Mouse (Mus musculus): ENCODE results near the gene Arhgap22. TPM values are rescaled to one million over a fixed set of nuclear protein-coding genes. Genes with fewer than 3 reads are reported as not detected.

The Arhgap22 gene
- total RNA-seq, 2 experiments from 2014 or later = 7.5 to 12.0 TPM

DNA sequence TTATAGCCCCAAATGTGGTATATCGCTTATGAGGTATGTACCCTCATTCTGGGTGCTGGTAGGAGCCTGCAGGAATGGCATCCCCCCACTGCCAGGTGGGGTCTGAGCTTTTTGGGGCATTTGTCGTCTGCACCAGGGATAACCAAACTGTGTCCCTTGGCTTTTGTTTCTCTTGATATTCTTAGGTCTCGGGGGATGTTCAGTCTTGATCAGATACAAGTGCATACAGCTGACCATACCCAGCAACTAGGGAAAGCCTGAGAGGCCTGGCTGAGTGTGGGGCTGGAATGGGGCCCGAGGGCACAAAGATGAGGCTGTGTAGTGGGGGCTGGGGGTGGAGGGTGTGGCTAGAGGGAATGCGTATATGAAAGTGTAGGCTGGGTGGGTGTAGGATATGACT is 149.8 kb downstream of the Arhgap22 start:
- DNase-seq (ENCODE audit: low spot score in 2 of 2) = no peak

GRCm38 (mm10) chr14:33364061-33364460 is 150.2 kb downstream of the Arhgap22 start:
- DNase-seq (ENCODE audit: low spot score in 2 of 2) = no peak

DNA sequence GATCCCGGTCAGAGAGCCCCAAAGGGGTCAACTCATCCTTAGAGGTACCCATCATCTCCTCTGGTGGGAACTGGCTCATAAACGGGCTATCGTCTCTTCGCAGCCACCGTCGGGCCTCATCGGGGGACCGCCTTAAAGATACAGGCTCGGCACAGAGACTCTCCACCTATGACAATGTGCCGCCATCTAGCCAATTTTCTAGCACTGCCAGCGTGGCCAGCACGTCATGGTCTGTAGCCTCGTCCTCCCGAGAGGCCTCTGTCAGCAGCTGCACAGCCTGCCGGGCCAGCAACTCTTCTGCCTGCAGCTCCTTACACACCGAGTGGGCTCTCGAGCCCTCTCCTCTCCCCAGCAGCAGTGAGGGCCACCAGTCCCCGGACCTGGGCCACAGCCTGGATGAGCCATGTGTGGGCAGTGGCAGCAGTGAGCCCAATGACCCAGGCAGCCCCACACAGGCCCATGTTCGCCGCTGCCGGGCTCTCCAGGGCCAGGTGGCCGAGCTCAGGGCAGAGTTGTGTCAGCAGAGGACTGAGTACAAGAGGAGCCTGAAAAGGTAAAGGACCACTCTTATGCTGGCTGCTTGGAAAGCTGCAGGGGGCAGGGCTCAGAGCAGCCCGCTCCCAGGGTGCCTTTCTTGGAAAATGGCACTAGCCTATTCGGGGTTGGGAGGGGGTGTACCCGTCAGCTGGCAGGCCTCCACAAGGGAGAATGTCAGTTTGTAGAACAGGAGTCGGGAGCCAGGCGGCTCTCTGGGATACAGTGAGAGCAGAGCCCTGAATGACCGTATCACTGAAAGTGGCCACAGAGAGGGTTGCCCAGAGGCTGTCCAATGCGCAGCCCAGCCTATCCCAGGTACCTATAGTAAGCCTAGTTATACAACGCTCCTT is 153.3 kb downstream of the Arhgap22 start:
- no peak for DNase-seq (ENCODE audit: low spot score in 2 of 2)

- no peak for DNase-seq (ENCODE audit: low spot score in 2 of 2)
These were observed 155.5 kb downstream of the Arhgap22 start for GRCm38 (mm10) chr14:33369375-33369774.

DNA sequence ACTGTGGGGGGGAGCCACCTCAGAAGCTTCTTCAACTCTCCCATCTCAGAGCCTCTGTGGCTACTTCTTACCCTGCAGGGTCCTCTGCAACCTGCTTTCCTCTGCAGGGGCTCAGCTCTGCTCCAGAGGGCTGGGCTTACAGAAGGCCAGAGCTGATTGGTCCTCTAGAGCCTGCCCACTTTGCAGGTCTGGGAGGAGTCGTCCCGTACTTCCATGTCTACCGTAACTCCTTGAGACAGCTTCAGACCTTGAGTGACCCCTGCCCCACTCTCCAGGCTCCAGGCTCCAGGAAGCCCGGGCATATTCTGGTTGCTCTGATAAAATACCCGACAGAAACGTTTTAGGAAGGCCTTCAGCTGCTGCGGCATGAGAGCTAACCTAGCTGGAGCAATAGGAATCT is 156.2 kb downstream of the Arhgap22 start:
- no peak for DNase-seq (ENCODE audit: low spot score in 2 of 2)

GRCm38 (mm10) chr14:33371248-33371647 is 157.4 kb downstream of the Arhgap22 start:
- DNase-seq (ENCODE audit: low spot score in 2 of 2) = peak; percentile 75 to 80

GRCm38 (mm10) chr14:33373271-33373670 is 159.4 kb downstream of the Arhgap22 start:
- DNase-seq (ENCODE audit: low spot score in 2 of 2) = no peak

DNA sequence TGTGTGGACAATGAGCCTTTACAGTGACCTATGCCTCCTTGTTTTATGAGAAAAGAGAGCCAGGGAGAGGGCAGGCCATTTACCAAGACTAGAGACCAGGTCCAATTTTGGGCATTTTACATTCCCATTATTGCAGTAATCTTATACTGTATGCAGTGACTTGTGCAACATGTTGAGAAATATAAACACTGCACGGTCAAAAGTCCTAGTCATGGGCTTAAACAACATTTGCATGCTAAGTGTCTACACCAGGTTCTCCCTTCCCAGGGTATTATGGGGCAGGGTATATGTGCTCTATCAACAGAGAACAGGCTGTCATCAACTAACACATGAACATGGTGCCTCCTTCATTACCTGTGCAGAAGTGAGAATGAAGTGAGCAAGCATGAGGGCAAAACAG is 160.3 kb downstream of the Arhgap22 start:
- DNase-seq (ENCODE audit: low spot score in 2 of 2) = no peak

GRCm38 (mm10) chr14:33377211-33377610 is 163.4 kb downstream of the Arhgap22 start:
- DNase-seq (ENCODE audit: low spot score in 2 of 2) = no peak

- no peak for DNase-seq (ENCODE audit: low spot score in 2 of 2)
These were observed 164.9 kb downstream of the Arhgap22 start for GRCm38 (mm10) chr14:33378723-33379122.

DNA sequence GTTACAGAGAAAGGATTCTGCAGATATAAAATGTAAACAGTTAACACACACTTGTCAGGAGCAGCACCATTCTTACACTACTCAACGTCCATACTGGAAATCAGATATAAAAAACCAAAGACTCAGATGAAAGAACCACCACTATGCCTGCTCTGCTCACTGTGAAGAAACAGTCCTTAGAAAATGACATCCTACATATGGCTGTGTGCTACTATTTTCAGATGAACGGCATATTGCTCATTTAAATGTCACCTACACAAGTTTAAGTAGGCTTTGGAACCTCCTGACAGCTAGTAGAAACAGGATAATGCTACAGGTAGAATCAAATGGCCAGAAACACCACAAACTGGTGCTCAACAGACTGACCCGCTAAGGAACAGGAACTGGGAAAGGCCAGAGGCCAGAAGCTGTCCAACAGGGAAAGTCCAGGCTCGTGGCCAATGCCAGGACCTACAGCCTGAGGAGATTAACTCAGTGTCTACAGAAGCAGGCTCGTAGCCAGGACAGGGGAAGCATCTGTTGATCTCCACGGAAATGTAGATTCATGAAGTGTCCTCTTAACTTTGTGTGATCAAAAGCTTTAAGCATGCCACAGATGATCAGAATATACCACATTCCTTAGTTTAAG is 167.1 kb downstream of the Arhgap22 start:
- DNase-seq (ENCODE audit: low spot score in 2 of 2) = no peak

DNA sequence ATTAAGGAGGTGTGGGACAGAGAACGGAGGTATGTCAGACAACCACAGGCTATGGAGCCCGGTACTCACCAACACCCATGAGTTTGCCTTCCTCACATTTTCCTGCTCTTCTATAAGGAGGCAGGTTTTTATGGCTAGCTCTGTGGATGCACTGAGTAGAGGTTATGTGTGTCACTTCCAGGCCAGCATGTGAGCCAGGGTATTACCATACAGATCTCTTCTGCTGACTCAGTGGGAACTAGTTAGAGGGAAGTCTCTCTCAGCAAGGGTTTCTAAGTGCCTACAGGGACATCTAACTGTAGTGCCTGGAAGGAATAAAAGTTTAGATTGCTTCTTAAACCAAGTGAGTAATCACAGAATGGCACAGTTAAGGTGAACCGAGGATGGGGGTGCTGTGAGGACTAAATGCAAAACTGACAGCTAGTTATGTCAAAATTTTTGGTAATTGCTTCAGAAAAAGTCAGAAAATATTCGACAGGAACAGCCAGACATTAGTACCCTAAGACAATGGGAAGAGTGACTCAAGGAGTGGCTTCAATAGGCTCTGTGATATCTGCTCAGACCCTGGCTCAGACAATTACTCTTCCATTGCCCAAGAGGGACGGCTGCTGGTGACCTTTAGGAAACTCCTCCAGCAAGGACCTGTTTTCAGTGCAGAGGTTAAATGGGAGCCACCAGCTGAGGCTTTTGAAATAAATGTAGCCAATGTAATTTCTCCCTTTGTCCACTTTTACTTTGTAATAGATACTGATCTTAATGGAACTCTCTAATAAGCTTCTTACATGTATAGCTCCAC is 184.4 kb downstream of the Arhgap22 start:
- DNase-seq (ENCODE audit: low spot score in 2 of 2) = no peak

DNA sequence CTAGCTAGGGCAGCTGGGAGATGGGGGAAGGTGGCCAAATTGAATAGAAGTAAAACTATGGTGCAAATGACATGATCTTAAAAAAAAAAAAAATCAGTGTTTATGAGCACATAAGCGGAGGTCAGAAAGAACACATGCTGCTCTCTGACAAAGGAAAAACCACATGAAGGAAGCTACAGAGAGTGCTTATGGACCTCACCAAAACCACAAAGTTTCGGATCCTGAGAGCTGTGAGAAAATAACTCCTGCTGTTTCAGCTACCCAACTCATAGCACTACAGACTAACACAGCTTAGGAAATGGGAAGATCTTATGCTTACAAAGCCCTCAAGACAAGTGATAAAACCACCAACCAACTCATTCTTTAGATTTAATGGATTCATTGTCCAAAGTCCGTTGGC is 186.2 kb downstream of the Arhgap22 start:
- DNase-seq (ENCODE audit: low spot score in 2 of 2) = no peak

- DNase-seq (ENCODE audit: low spot score in 2 of 2) = no peak
These were observed 188.5 kb downstream of the Arhgap22 start for GRCm38 (mm10) chr14:33402331-33402730.

- no peak for DNase-seq (ENCODE audit: low spot score in 2 of 2)
These were observed 201.9 kb downstream of the Arhgap22 start for GRCm38 (mm10) chr14:33415746-33416145.

- no peak for DNase-seq (ENCODE audit: low spot score in 2 of 2)
These were observed 204.6 kb downstream of the Arhgap22 start for GRCm38 (mm10) chr14:33418311-33418909.

Other genes with a start within 250 kb of the Arhgap22 start
- under 1 TPM; 0.63 to 0.73 TPM for gene Lrrc18, start 222.6 kb upstream of the Arhgap22 start, total RNA-seq (2021)
- 1 to 10 TPM; 1.1 to 2.1 TPM for gene Wdfy4, start 28.5 kb upstream of the Arhgap22 start, total RNA-seq (2021)
- 100 to 1,000 TPM; 104 to 107 TPM for gene Mapk8, start 233.1 kb downstream of the Arhgap22 start, total RNA-seq (2021)

All from left cerebral cortex, adult 18-20 months (tissue).